Mouse (Mus musculus): Measurements from ENCODE around the gene Zfp932.
"Not testable (repeated sequence)": the region's sequence is repeated elsewhere in the genome, so short reads cannot be mapped to it uniquely, and the experiment has no call there.

The Zfp932 gene

DNA sequence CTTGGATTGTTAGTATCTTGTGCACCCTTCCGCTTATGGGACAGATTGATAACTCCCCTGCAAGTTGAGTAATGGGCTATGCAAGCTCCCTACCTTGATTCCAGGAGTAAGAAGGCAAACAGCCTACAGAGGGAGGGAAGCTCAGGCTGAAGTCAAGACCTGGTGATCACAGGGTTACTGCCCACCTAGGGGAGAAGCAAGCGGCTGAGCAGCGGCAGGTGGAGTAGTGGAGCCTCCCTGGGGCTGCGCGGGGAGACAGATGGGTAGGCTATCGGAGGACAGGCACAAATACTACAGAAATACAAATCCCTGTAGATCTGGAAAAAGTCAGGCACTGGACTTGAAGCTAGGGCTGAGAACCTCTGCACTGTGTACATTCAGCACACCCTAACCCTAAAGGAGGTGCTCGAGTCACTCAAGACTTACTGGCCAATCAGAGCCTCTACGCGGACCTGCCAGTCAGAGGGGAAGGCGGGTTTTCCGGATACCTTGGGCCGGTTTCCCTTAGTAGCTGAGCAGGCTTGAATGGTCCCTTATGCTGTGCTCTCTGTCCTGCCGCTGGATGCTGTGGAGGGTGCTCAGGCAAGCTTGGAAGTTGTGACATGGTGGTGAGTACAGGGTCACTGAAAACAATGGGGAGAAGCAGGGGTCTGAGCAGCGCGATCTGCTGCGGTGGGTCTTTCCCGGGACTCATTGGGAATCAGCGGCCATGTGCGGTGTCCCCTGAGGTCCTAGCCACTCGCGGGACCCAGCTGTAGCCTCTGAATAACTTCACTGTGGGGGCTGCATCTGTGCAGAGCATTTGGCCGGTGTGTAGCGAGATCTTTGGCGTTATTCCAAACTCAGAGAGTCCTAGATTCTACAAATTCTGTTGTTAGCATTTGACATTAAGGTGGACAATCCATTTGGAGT lies at the start of gene Zfp932:
TSS of gene Zfp932 (plus strand) at position 496 of the 912 bp plus-strand sequence.
- DNase-seq, result not testable (repeated sequence)

DNA sequence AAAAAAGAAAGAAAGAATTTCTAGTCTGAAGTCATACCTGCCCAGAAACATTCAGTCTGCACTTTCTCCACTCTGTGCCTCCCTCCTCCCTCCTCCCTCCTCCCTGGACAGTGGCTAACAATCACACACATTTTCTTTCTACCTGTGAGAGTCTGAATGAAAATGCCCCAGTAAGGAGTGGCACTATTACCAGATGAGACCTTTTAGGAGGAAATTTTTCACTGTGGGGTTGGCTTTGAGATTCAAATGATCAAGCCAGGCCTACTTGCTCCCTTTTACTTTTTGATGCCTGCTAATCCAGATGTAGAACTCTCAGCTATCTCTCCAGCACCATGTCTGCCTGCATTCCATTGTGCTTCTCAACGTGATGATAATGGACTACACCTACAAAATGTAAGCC lies 46.0 kb upstream of the Zfp932 start:
- DNase-seq, result no peak

DNA sequence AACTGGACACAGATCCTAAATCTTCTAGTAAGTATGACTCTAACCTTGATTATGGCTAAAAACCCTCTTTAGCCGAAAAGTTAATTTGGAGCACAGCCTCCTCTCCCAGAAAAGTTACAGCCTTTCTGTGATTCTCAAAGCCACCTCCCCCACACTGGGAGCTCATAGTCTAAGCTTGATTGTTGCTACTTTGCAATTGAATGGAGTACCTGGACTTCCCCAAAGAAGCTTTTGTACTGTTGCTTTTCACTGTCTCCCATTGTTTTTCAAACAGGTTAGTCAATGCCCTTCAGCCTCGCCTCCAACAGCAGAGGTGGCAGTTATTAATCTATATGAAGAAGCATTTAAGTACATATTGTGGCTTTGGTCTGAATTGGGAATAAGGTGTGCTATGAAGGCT lies 15.6 kb upstream of the Zfp932 start:
- DNase-seq, result not testable (repeated sequence)

DNA sequence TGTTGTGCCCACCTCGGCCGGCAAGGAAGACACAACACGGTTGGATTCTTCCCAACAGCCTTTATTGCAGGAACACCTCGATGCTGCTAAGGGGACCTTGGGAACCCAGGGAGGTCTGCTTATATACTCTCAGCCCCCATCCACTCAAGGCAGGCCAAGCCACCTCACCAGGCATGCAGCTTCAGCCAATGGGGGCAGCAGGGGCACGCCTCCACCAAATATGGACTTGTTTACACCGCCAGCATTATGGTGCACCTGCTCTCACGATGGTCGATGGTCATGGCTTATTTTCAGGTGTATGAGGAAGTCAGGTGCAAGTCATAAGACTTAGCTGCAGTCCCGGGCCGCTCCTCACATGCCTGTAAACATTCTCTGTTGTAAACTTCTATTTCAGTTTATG lies 860 bp upstream of the Zfp932 start:
- not testable (repeated sequence) for DNase-seq

- not testable (repeated sequence) for DNase-seq
Observed at GRCm38 (mm10) chr5:110015775-110016174, 19.5 kb downstream of the Zfp932 start.

GRCm38 (mm10) chr5:110023273-110023672 lies 27.0 kb downstream of the Zfp932 start:
- peak; percentile 10 for DNase-seq

- DNase-seq, result peak; percentile 50
Observed at GRCm38 (mm10) chr5:110023694-110024427, 27.5 kb downstream of the Zfp932 start.

GRCm38 (mm10) chr5:110057637-110058408 lies 61.5 kb downstream of the Zfp932 start:
- peak; percentile 86 for DNase-seq

Data from embryo, embryonic 11 days (tissue).